Mouse (Mus musculus): Measurements from ENCODE around the gene Fstl4.

Gene Fstl4

GRCm38 (mm10) chr11:52764461-52764893, at the start of gene Fstl4:
Gene Fstl4 (plus strand): TSS chr11:52764634.
- DNase-seq (ENCODE audit: low spot score), result peak; percentile 72

DNA sequence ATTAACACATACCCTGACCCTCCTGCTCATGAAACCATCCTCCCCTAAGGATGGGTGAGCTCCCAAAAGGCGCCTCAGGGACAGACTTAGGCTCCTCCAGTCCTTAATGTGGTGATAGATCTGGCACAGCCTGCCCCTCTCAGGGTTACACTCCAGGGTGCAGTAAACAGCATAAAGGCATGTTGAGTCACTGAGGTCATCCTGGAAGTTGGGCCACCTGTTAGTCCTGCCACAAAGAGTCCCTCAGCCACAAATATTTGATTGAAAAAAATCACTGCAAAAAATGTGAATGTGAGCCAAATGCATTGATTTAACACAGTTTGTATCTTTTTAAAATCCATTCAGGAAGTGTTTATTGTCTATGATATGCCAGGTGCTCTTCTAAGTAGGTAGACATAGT, 45.9 kb upstream of the Fstl4 start:
- no peak for DNase-seq (ENCODE audit: low spot score)

GRCm38 (mm10) chr11:52721087-52721486, 43.3 kb upstream of the Fstl4 start:
- DNase-seq (ENCODE audit: low spot score), result no peak

- DNase-seq (ENCODE audit: low spot score), result no peak
Observed at GRCm38 (mm10) chr11:52722706-52723105, 41.7 kb upstream of the Fstl4 start.

- DNase-seq (ENCODE audit: low spot score), result no peak
Observed at GRCm38 (mm10) chr11:52726001-52726400, 38.4 kb upstream of the Fstl4 start.

DNA sequence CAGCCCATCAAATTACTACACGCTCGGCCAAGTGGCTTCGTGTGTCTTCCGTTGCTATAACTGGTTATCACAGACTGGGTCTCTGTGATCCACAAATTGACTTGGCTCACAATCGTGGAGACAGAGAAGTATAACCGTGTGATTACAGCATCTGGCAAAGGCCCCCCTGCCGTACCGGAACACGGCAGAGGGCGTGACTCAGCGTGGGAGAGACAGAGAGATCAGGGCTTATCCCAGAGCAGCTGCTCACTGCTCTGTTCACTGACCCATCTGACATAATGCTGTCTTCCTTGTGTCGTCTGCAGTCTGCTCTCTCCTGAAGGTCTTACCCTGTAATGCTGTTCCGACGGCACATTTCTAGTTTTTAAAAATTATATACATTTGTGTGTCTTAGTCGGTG, 36.0 kb upstream of the Fstl4 start:
- DNase-seq (ENCODE audit: low spot score), result peak; percentile 56

DNA sequence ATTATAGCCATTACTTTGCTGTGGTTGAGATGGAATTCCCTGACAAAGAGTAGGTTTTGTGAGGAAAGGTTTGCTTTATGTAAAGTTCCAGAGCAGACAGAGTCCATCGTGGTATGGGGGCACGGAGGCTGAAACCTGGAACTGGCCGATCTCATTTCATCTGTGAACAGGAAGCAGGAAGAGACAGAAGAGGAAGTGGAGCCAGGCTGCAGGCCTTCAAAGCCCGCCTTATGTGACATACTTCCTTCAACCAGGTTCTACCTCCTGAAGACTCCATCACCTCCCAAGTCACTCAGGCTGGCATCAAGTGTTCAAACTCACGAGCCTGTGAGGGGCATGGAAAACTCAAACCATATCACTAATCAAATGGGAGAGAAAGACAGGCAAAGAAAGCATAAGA, 34.5 kb upstream of the Fstl4 start:
- DNase-seq (ENCODE audit: low spot score), result no peak

DNA sequence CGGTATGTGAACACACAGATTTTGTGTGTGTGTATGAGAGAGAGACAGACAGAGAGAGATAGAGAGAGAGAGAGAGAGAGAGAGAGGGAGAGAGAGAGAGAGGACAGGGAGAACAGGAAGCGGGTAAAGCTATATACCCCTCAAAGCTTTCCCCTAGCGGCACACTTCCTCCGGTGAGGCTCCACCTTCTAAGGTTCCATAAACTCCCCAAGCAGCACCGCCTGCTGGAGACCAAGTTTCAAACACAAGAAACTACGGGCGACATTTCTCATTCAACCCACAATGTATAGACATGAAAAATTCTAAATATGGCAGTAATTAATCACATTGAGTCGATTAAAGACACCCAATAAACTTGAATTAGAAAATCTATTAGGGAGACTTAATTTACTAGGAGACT, 32.5 kb upstream of the Fstl4 start:
- no peak for DNase-seq (ENCODE audit: low spot score)

DNA sequence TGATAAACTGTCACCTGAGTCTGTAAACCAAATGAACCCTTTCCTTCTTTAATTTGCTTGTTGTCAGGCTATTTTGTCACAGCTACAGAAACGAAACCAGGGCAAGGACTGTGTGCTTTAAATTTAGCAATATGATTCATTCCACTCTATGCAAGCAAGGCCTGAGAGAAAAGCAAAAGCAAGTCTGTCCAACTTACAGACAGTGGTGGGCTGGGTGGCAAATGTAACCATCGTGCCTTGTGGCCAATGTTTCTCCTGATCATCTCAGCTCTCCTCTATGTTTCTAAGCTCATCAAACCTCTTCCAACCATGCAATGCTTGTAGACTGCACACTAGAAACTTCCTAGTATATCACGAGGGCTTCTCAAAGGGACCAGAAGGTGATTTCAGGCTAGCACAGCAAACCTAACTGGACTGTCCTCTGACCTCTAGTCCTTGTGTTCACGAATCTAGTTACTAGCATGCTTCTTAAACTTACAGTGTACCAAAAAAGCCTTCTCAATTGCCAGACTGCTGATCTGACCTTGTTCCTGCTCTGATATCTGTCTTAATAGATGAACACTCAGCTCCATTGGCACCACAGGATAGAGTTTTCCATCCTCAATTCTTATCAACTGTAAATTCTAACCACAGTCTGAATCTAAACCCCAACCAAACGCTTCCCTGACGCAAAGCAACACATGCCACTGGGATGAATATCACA, 29.8 kb upstream of the Fstl4 start:
- DNase-seq (ENCODE audit: low spot score), result no peak

DNA sequence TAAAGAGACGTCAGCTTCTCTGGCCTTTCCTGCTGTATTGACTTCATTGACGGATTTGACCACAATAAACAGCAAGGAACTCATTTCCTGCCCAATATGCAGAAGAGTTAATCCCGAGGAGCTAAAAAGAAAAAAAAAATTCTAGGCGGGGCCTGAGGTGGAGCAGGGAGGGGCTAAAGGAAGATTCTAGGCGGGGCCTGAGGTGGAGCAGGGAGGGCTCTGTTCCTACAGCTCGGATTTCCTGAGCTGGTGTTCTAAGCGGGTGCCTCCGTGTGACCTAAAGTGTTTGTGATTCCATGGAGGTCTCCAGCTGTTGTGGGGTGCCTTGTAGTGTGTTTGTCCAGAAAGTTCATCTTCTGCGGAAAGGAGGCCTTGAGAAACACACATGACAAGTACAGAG, 25.2 kb upstream of the Fstl4 start:
- DNase-seq (ENCODE audit: low spot score), result peak; percentile 23

DNA sequence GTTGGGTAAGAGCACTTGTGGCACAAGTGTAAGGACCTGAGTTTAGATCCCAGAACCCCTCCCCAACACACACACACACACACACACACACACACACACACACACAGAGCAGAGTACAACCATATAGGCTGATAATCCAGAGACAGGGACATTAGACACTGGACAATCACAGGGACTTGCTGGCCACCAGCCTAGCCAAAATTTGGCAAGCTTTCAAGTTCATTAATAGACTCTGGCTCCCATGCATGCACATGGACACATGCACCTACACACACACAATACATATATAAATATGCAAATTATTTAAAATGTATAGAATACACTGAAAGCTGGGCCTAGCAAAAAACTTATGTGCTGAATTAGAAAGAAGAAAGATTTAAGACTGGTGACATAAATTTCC, 24.0 kb upstream of the Fstl4 start:
- DNase-seq (ENCODE audit: low spot score), result no peak

DNA sequence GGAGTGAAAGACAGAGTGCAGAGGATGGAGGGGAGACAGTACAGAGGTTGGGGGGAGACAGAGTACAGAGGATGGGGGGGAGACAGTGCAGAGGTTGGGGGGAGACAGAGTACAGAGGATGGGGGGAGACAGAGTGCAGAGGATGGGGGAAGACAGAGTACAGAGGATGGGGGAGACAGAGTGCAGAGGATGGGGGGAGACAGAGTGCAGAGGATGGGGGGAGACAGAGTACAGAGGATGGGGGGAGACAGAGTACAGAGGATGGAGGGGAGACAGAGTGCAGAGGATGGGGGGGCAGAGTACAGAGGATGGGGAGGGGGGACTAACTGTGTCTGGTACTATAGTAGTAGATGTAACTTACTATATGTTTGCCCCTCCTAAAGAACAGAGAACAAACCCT, 20.5 kb upstream of the Fstl4 start:
- DNase-seq (ENCODE audit: low spot score), result no peak

- DNase-seq (ENCODE audit: low spot score), result no peak
Observed at GRCm38 (mm10) chr11:52744593-52745450, 19.6 kb upstream of the Fstl4 start.

DNA sequence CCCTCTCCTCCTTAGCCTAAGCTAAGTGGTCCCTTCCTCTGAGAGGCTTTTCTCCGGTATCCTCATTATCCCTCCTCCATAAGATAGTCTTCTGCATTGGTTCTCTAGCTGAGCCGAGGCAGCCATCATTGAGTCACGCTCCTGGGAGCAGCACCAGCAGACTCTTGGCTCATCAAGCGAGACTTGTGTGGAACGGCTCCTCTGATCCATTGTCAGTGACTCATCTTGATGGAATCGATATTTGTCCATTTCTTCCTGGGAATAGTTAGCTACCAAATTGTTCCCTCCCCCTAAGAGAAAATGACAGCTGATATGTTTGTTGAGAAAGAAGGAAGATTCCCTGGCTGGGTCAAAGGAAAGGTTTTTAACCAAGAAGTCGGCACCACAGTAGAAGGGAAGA, 17.2 kb upstream of the Fstl4 start:
- DNase-seq (ENCODE audit: low spot score), result no peak

- peak; percentile 32 for DNase-seq (ENCODE audit: low spot score)
Observed at GRCm38 (mm10) chr11:52747766-52748456, 16.5 kb upstream of the Fstl4 start.

DNA sequence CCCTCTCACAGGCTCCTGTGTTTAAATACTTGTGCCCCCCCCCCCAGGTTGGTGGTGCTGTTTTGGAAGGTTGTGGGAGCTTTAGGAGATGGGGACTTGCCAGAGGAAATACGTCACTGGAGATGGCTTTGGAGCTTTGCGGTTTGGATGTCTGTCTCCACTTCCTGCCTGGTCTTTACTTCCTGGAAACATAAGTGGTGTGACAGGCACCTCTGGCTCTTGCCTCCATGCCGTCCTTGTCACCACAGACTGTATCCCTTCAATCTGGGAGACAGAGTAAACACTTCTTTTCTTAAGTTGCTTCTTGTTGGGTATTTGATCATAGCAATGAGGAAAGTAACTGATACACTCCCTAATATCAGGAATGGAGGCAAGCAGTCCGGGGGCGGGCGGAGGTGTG, 14.4 kb upstream of the Fstl4 start:
- DNase-seq (ENCODE audit: low spot score), result no peak

- peak; percentile 33 for DNase-seq (ENCODE audit: low spot score)
Observed at GRCm38 (mm10) chr11:52752524-52752923, 11.9 kb upstream of the Fstl4 start.

DNA sequence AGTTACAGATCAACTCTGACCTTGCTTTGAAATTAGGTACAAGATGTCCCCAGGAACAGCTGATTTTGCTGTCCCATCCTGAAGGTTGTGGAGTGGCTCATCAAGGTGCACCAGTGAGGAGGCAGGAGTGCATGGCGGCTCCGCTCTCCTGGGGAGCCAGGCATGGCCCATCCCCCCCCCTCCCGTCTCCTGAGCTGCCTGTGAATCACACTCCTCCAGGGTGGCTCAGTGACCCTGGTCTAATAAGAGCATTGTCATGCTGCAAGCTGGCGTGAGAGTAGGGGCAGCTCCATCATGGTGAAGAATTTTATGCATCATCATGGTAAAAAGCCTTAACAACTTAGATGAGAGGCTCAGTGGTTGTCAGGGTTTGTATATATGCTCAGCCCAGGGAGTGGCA, 11.2 kb upstream of the Fstl4 start:
- DNase-seq (ENCODE audit: low spot score), result peak; percentile 60

GRCm38 (mm10) chr11:52761800-52762199, 2.6 kb upstream of the Fstl4 start:
- no peak for DNase-seq (ENCODE audit: low spot score)

DNA sequence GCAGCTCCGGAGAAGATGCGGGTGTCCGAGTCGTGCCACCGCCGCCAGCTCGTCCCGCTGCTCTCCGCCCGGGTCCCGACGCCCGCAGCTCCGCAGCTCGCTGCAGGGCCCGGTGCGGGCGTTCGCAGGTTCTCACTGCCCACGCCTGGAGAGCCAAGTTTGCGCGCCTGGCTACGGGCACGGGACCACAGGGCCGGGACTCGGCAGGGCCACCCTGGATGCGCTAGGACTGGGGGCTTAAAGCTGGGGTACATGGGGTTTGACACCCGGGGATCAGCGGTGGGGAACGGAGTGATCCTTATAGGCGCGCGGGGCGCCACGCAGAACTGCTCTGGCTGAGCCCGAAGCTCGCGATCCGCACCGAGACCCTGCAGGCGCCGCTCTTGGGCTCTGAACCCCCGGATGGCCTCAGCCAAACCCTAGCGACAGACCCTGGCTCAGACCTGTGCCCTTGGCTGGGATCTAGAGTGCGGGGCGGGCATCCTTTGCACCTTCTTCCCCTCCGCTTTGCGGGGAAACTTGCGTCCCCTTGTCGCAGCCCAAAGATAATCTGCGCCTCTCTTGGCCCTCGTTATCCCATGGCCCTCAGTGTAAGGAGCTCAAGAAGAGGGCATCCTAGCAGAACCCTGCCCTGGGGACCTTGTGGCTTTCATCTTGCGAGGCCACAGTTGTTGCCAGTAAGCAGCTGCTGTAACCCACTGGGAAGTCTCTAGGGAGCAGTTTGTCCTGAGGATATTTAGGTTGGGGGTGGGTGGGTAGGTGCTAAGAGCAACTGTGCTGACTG, 652 bp downstream of the Fstl4 start:
- DNase-seq (ENCODE audit: low spot score), result peak; percentile 53

- DNase-seq (ENCODE audit: low spot score), result peak; percentile 85
Observed at GRCm38 (mm10) chr11:52765678-52766254, 1.3 kb downstream of the Fstl4 start.

GRCm38 (mm10) chr11:52767921-52768320, 3.5 kb downstream of the Fstl4 start:
- DNase-seq (ENCODE audit: low spot score), result peak; percentile 76
